Mouse (Mus musculus) testis, adult 2 months (tissue): ENCODE data around the gene Syn2.

ENCODE experiments used
- CTCF ChIP-seq: fragments of 200-500 bp; IDR thresholded peaks from 2 replicates; pipeline ENCODE4 v1.5.1; 2012; ENCODE audit warnings: low read depth, mild to moderate bottlenecking, inconsistent platforms, low read length, moderate library complexity; ENCODE audit not compliant: control insufficient read depth, insufficient read depth, insufficient replicate concordance
- POLR2A ChIP-seq: fragments of 200-500 bp; IDR thresholded peaks from 2 replicates; pipeline ENCODE4 v1.6.1; 2012; ENCODE audit warnings: low read depth, mild to moderate bottlenecking, inconsistent platforms, low read length, moderate library complexity; ENCODE audit not compliant: control insufficient read depth

GRCm38 (mm10) chr6:115213129-115213528, 78.4 kb downstream of the Syn2 start:
- TF ChIP-seq CTCF (no peak), POLR2A (no peak)
